Mouse (Mus musculus): ENCODE results near the gene Unc45b. TPM values are rescaled to one million over a fixed set of nuclear protein-coding genes. Genes with fewer than 3 reads are reported as not detected.
"Not testable (repeated sequence)": the region's sequence is repeated elsewhere in the genome, so short reads cannot be mapped to it uniquely, and the experiment has no call there.

Gene Unc45b
- polyA plus RNA-seq, 1 experiment from 2014 or later: 1.7 TPM

GRCm38 (mm10) chr11:82989357-82989756 lies 79.0 kb downstream of the Unc45b start:
- peak overlapping the region; percentile 53; the same call in 1 of the 2 replicates for H3K4me2 ChIP-seq
- 27% methylated on average over 12 of the region's 12 CpGs for WGBS

DNA sequence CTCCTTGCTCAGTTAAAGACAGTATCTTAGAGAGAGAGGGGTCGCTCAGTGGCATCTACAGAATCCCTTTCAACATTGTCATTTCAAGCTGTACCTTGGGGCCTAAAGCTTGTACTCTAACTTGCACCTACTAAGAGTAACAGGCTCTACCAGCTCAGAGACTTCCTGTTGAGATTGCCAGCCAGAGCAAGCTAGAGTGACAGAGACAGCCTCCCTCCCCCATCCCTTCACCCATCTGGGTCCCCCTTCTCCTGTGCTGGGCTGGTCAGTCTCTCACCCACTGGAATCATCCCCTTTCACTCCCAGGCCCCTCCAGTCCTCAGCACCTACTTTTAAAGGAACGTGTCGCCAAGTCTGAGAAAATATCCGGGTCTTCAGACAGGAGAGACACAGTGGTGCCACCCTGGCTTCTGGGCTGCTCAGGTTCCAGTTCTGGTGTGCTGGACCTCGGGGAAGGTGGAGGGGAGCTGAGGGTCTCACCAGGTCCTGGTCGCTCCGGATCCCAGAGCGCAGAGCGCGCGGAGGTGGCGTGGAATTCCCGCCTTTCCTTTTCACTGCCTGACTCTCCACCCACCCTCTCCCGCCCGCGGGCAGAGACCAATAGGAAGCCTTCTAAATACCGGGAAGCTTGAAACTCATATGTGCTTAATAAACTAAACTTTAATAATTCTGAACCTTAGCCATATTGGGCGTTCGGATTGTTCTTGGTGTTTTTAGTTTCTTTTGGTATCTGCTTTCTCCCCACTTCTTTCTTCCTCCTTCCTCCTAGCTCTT lies 80.4 kb downstream of the Unc45b start:
- peak overlapping the region; percentile 53 for H3K4me2 ChIP-seq
- H3K27me3 ChIP-seq: 0 out of 2 replicates have a peak, but pooled peaks cover 12% of the 10 kb centered on the region
- H3K4me1 ChIP-seq (replicated peaks): peaks cover 14% of the 10 kb centered on the region
- not testable (repeated sequence) for H3K9ac ChIP-seq; H3K27ac ChIP-seq (replicated peaks); H3K36me3 ChIP-seq; ATAC-seq (ENCODE audit: low read depth); H3K9me3 ChIP-seq
- H3K4me3 ChIP-seq: peak overlapping the region; percentile 28
- 13% methylated on average over 19 of the region's 19 CpGs for WGBS

More at GRCm38 (mm10) chr11:82989357-82989756, 79.0 kb downstream of the Unc45b start:
- 0 out of 2 replicates have a peak, but pooled peaks cover 12% of the 10 kb centered on the region for H3K27me3 ChIP-seq
- no peak overlapping the region for H3K9ac ChIP-seq
- H3K27ac ChIP-seq (replicated peaks): no peak overlapping the region
- ATAC-seq (ENCODE audit: low read depth): no peak
- no peak overlapping the region for H3K4me3 ChIP-seq
- H3K9me3 ChIP-seq: no peaks in the 10 kb centered on the region
- H3K36me3 ChIP-seq: no peaks in the 10 kb centered on the region
- H3K4me1 ChIP-seq (replicated peaks): peaks cover 14% of the 10 kb centered on the region

DNA sequence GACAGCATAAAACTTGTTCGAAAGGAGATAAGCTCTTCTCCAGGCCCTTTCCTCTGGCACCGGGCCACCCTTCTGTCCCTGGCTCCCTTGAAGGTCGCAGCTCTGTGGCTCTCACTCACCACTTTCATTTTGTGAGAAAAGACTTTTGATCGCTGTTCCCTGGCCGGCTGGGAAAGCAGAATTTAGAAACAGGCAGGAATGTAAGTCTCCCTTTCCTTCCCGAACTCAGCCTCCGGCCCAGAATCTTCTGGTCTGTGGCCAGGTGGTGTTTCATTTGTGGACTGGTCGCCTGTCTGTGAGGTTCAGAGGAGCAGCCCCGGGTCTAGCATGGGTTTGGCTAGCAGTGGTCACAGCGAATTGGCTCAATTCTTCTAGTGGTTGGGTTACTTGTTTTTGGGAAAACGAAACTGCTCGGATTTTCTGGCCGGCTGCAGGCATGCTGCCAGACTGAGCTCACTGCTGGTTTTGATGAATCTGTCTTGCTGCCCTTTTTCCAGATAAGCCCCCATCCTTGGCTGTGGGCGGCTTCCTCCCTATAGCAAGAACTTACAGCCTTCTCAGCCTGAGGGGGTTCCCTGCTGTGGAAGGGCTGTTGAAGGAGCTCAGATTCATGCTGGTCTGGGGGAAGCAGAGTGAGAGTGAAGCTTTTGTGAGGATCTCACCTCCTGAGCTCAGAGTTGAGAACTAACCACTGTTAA lies 81.3 kb downstream of the Unc45b start, which contains the start of gene Slfn9:
Gene Slfn9, minus strand, starts transcription at position 362 of the 698 bp plus-strand sequence.
- peak within 1 kb of the TSS; percentile 53 for H3K4me2 ChIP-seq
- no peaks in the 10 kb centered on the region for H3K36me3 ChIP-seq
- H3K9ac ChIP-seq: peak within 1 kb of the TSS; percentile 51
- H3K4me3 ChIP-seq: peak within 1 kb of the TSS; percentile 28
- no peak for ATAC-seq (ENCODE audit: low read depth)
- H3K27ac ChIP-seq (replicated peaks): no peak within 1 kb of the TSS
- H3K9me3 ChIP-seq: no peaks in the 10 kb centered on the region
- 5% methylated on average over 14 of the region's 14 CpGs for WGBS
- H3K27me3 ChIP-seq: 0 out of 2 replicates have a peak, but pooled peaks cover 12% of the 10 kb centered on the region
- H3K4me1 ChIP-seq (replicated peaks): peaks cover 14% of the 10 kb centered on the region

Small RNA genes lying within 50 kb of the gene (microRNA-seq; reads per million reads assigned to microRNA genes)
- not detected for gene Mir7679

Other genes with a start within 250 kb of the Unc45b start
- gene Cct6b, start 146.2 kb upstream of the Unc45b start, polyA plus RNA-seq (2015; fragmentation: Nextera tagmentation; extraction: Ambion mirVana): 0.33 and 0.52 TPM in 2 replicates
- gene Zfp830, start 146.2 kb upstream of the Unc45b start, polyA plus RNA-seq (2015; fragmentation: Nextera tagmentation; extraction: Ambion mirVana): 29.6 and 31.2 TPM in 2 replicates
- gene Lig3, start 129.4 kb upstream of the Unc45b start, polyA plus RNA-seq (2015; fragmentation: Nextera tagmentation; extraction: Ambion mirVana): 24.8 and 25.9 TPM in 2 replicates
- 4.8 and 6.3 TPM in 2 replicates for gene Rffl, start 39.3 kb upstream of the Unc45b start, polyA plus RNA-seq (2015; fragmentation: Nextera tagmentation; extraction: Ambion mirVana)
- 11.8 and 12.4 TPM in 2 replicates for gene Rad51d, start 19.9 kb upstream of the Unc45b start, polyA plus RNA-seq (2015; fragmentation: Nextera tagmentation; extraction: Ambion mirVana)
- gene Fndc8, start 18.4 kb upstream of the Unc45b start, polyA plus RNA-seq (2015; fragmentation: Nextera tagmentation; extraction: Ambion mirVana): 0.63 and 0.94 TPM in 2 replicates
- 29.2 and 31.9 TPM in 2 replicates for gene Nle1, start 2.1 kb upstream of the Unc45b start, polyA plus RNA-seq (2015; fragmentation: Nextera tagmentation; extraction: Ambion mirVana)
- 0.98 and 1.0 TPM in 2 replicates for gene Slfn5, start 40.8 kb downstream of the Unc45b start, polyA plus RNA-seq (2015; fragmentation: Nextera tagmentation; extraction: Ambion mirVana)
- 2.7 and 2.8 TPM in 2 replicates for gene Slfn9, start 81.3 kb downstream of the Unc45b start, polyA plus RNA-seq (2015; fragmentation: Nextera tagmentation; extraction: Ambion mirVana)
- 0.21 and 0.45 TPM in 2 replicates for gene Slfn8, start 110.3 kb downstream of the Unc45b start, polyA plus RNA-seq (2015; fragmentation: Nextera tagmentation; extraction: Ambion mirVana)
- gene Slfn2, start 154.6 kb downstream of the Unc45b start, polyA plus RNA-seq (2015; fragmentation: Nextera tagmentation; extraction: Ambion mirVana): 0.98 and 1.4 TPM in 2 replicates
- gene Slfn1, start 206.3 kb downstream of the Unc45b start, polyA plus RNA-seq (2015; fragmentation: Nextera tagmentation; extraction: Ambion mirVana): not detected in 2 replicates

Measured in neural tube, embryonic 13.5 days (tissue).